Mouse (Mus musculus) left cerebral cortex, postnatal 14 days (tissue): ENCODE data around the gene Dnajc15. TPM values are rescaled to one million over a fixed set of nuclear protein-coding genes. Genes with fewer than 3 reads are reported as not detected.

ENCODE experiments used
- DNase-seq, 2 experiments: peaks; one replicate each; pipeline ENCODE4 v3.0.0; 2021 to 2022; ENCODE audit warnings: low spot score in 2 of 2, mixed read lengths in 1 of 2
- intact Hi-C: fragments of 180-260 bp; cut with DNase I; formaldehyde crosslinking; loops from one replicate; pipeline ENCODE4 v1.15.1; 2025
- total RNA-seq, 2 experiments: library from RNA; stranded (reverse); gene quantifications; 2 replicates each; pipeline ENCODE4 v1.2.3; 2021

Gene Dnajc15
- total RNA-seq, 2 experiments from 2014 or later = 52.2 to 62.3 TPM

DNA sequence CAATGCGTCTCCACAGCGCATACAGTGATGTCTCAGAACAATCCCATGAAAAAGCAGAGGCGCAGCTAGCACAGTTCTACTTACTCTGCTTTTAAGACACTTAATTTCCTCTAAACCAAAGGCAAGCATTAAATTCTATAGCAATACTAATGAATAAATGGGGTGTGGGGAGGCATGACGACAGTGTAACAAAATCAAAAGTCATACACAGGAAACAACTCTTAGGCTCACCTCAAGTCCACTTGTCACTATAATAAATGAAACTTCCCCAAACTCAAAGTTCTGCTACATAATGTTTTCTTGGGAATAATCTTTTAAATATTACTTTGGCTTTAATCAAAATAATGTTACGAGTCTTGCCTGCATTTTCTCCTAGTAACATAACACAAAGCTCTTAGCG, 10.4 kb downstream of the Dnajc15 start:
- intact Hi-C loops = no loop called here
- no peak for DNase-seq

DNA sequence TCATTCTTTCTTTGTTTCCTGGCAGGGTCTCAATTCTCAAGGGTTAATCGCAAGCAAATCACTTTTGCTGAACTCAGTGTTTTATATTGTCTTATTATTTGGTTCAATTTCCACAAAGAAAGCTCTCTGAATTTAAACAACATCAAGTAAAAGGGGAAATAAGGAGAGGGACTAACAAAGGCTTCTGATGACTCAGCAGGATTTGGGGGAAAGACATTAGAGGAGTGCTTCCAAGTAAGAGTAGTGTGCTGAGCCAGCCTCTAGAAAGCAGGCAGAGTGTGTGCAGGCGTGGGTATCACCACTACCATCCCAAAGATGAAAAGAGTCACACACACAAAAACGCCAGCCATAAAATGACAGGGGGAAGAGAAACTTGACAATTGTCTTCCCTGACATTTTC, 10.9 kb downstream of the Dnajc15 start:
- no peak for DNase-seq

DNA sequence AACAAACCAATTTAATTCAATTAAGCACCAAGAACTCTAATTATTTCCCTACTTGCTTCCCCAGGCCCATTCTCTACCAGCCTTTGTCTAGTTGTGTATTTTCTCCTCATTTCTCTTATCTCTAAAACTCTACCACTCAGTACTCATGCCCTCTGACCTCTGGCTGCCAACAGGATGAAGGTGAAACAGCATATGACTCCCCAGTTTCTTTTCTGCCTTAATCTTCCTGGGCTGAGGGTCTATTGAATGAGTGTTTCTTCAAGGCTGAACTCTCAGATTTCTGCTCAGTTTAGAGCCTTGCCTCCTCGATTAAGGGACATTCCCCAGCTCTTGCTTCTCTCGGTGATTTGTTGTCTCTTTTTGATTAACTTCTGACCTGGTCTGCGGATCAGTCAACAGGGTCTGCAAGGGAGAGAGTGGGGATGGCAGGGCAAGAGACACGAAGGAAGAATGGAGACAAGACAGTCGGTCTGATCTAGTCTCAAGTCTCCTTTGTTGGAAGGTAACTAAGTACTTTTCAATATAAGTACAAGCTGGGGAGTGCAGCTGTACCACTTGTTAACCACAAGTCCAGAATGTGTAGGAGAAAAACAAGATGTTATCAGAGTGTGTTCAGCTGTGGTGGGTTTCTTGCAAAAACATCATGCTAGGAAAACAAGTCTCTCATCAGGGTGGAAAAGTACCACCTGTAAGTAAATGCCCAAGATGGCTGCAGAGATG, 13.9 kb downstream of the Dnajc15 start:
- DNase-seq = no peak
- intact Hi-C loops = no loop called here

More for the DNA sequence above, 10.9 kb downstream of the Dnajc15 start:
- intact Hi-C loops = no loop called here

DNA sequence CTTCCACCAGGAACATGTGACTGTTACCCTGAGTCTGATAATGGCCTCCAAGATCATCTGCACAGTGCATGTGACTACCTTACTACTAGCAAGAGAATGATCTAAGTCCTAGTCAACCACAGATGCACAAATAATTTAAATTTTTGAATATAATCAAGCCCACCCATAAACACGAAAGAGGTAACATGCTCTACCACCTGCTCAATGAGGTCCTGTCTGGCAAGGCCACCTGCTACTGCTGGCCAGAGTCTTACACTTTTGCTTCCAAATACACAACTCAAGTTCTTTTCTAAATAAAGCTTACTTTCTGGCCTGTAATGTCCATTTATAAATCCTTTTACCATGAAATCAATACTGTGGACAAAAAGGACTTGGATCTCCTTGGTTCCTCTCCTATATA, 15.0 kb downstream of the Dnajc15 start:
- intact Hi-C loops = no loop called here
- DNase-seq = no peak

DNA sequence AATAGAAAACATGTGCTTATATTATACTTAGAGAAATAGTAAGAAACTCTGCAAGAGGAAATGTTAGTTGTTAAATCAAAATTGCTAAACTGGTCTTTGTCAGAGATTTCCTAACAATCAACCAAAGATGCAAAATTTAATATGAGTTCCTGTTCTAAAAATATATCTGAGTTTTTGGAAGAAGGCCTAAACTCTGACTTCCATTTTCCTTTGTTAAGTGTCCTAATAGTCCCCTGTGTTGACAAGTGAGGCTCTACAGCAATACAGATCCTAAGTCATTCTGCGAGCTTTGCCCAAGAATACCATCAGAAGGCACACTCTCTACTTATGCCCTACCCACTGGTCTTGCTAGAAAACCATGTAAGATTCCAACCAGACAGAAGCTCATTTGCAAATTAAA, 21.0 kb downstream of the Dnajc15 start:
- DNase-seq = no peak
- intact Hi-C loops = no loop called here

DNA sequence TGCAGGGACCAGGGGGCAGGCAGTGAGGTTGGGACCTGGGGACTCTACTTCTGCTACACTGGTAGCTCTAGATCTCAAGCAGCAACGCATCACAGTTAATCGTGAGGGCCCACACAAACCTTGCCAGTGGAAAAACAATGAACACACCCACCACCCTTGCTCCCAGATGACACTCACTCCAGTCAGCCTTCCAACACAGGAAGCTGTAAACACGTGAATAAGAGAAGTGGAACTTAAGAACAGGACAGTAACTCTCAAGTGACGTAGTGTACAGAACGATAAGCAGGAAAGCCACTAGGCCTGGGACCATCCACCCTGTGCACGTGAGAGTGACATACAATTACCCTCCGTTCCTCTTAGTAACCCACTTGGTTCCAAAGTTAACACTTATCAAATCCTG, 25.1 kb downstream of the Dnajc15 start:
- intact Hi-C loops = no loop called here
- DNase-seq = no peak

DNA sequence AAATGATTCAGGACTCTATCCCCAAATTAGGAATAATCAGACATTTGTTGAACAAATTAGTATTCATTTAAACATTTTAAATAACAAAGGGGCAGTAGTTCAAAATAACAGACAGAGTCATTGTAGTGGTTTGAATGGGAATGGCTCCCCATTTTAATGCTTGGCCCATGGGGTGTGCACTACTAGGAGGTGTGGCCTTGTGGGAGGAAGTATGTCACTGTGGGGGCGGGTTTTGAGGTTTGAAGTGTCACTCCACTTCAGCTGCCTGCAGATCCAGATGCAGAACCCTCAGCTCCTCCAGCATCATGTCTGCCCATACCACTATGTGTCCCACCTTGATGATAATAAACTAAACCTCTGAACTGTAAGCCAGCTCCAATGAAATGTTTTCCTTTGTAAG, 26.6 kb downstream of the Dnajc15 start:
- no peak for DNase-seq
- intact Hi-C loops = no loop called here

DNA sequence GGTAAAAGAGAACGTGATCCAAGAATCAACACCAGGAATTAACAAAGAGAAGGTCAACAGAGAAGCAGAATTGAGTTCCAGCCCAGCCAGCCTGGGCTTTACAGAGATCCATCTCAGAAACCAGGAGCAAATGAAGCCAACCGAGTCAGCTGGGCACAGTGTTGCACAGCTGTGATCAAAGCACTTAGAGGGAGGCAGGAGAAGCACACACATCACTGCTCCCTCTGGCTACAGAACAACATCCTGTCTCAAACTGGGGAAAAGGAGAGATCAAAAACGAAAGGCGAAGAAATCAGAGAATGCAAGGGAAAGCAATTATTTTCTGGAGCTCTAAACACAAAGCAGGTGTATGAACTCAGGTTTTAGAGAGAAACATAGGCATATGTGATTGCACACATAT, 28.7 kb downstream of the Dnajc15 start:
- intact Hi-C loops = no loop called here
- DNase-seq = no peak

DNA sequence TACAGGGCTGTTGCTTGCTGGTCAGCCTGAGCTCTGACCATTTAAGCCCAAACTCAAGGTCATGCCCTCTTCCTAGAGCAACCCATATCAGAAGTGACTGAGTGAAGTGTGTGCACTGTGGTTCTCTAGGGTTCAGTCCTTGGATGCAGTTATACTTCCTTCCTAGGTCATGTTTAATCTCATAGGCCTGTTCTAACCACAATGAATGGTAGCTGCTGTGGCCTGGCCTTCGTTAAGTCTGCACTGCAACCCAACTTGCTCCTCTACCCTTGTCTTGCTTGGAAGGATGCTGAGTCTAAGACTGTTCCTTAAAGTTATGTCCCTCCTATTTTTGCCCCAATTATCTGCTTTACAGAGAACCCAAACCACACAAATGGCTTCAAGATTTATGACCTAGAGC, 29.4 kb downstream of the Dnajc15 start:
- DNase-seq = no peak
- intact Hi-C loops = no loop called here

DNA sequence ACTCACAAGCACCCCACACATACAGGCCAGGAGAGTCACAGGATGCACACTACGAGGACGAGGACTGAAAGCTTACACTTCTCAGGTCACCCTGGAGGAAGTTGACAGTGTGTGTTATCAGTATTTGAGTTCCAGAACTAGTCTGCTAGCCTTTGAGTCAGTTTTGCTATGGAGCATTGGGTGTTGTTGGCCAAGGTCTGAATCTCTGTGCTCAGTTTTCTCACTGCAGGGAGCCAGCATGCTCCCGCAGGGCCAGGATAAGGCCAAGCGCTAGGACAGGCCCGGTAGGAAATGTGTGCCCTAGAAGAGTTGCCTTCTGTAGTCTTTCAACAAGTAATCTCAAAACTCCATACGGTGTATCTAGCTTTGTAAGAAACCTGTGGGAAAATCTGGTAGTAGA, 34.4 kb downstream of the Dnajc15 start:
- DNase-seq = no peak
- intact Hi-C loops = loop anchor here (5.0 kb wide), 1 partner anchor 698 kb away; no protein-coding TSS in a partner anchor

DNA sequence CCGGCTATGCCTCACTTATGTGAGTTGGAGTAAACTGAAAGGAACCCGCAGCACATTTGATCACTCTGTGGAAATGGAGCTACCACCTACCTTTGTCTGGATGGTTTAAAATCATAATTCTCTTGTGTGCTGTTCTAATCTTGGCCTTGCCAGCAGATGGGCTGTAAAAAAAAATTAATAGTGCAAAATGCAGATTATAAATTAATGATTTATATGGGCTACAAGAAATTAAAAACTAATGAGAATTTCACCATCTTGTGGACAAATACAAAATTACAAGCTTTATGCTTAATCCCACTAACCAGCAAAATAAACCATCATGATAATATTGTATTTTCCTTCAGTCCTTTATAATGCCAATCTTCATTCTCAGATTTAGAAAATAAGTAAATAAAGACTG, 34.8 kb downstream of the Dnajc15 start:
- DNase-seq = no peak
- intact Hi-C loops = loop anchor here (5.0 kb wide), 1 partner anchor 698 kb away; no protein-coding TSS in a partner anchor

DNA sequence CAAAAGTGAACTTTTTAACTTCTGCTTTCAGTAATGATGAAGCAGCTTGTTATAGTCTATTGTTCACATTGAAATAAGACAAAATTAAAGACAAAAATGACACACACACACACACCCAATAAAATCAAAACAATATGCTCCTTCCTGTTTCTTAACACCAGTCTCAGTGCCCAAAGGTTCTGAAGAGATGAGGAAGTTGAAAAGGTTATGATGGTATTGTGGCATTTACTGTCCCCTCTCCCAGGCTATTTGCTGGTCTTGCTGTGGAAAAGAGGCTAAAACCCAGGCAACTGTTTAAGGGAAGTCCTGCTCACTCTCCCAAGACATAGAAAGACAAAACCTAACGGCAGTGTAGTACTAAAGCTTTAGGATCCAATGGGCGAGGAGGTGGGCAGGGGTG, 38.1 kb downstream of the Dnajc15 start:
- DNase-seq = no peak
- intact Hi-C loops = no loop called here

DNA sequence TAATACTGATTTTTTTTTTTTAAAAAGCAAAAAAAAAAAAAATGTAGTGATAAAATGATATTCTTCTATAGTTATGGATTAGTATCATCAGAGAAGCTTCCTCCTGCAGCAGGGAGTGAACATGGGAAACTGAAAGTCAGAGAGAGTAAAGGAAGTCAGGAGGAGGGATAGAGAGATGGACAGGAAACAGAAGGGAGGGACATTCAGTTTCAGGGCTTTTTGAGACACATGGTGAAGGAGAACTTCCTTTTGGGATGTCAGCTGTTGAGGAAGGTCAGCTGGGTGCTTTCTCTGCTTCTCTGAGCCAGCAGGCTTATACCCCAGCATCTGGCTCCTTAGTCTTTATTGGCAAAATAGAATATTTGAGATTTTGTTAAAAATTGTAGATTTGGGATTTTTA, 42.6 kb downstream of the Dnajc15 start:
- intact Hi-C loops = no loop called here
- no peak for DNase-seq

DNA sequence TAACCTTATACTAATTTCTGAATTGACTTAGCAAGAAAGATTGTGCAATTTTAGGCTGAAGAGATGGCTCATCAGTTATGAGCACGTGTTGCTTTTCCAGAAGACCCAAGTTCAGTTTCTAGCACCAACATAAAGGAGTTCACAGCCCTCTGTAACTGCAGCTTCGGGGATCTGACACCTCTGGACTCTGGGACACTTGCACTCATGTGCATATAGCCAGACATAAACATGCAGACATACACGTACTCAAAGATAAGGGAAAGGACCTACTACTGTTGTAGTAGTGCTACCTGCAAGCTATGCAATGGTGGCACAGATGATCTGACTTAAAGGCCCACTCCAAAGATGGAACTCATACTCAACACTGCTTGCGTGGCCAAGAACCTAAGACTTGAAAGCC, 43.0 kb downstream of the Dnajc15 start:
- no peak for DNase-seq
- intact Hi-C loops = no loop called here

DNA sequence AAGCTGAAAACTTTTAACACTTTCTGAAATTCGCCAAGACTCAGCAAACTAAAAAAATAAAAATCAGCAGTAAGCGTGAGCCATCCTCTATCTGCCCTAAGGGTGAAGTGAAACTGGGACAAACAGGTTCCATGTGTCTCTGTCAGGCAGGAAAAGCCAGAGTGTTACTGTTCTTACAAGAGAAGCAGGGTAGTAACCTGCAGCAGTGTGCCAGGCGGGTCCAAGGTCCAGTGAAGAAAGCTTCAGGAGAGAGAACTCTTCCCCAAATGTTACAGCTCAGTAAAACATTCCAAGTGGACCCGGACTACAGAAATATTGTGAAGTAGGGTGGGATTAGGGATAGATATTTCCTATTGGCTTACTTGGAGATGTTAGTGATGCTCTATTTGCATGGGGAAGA, 45.3 kb downstream of the Dnajc15 start:
- no peak for DNase-seq
- intact Hi-C loops = no loop called here

DNA sequence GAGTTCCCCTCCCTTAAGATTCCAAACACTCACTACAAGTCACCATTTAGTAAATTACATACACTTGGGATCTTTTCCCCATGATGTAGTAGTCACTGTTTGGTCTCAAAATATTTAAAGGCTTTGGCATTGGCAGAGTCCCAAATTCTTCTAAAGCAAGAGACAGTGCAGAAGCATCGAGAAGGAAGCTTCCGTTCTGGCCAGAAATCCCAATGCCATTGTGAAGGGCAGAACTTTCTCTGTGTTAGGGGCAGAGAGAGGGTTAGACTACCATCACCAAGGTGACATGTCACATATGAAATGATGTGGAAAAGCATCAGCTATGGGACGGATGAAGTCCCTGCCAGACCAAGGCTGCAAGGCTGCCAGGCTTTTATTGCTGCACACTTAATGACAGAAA, 49.0 kb downstream of the Dnajc15 start:
- DNase-seq = no peak
- intact Hi-C loops = no loop called here

DNA sequence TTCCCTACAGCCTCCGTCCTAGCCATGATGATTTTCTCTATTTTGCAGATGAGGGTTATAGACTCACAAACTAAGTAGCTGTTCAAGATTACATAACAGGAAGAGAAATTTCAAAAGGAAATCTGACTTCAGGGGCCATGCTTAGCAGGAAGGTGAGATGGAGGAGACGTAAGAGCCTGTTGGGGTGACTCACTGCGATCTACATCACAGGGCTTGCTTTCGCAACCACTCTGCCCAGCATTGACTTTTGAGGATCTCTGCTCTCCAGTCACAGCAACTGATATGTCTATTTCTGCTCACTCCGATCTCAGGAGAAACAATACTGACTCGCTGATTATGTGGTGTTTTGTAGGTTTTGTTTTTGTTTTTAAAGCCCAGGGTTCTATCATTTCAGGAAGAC, 49.8 kb downstream of the Dnajc15 start:
- no peak for DNase-seq
- intact Hi-C loops = no loop called here

DNA sequence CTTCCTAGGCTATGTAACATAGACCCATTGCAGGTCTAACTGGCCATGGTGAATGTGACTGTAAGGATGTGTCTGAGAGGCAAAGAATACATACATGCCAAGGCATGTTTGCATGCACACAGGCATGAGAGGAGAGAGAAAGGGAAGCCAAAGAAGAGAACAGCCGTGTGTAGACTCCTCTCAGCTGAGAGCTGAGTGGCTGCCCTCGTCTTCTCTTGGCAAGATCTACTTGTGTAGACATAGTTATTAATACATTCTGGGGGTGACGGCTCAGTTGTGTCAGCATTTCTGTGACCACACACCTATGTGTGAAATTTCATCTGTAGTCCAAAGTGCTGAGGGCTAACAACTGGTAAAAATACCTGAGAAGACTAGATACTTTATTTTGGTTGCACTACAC, 55.1 kb downstream of the Dnajc15 start:
- intact Hi-C loops = no loop called here
- no peak for DNase-seq

DNA sequence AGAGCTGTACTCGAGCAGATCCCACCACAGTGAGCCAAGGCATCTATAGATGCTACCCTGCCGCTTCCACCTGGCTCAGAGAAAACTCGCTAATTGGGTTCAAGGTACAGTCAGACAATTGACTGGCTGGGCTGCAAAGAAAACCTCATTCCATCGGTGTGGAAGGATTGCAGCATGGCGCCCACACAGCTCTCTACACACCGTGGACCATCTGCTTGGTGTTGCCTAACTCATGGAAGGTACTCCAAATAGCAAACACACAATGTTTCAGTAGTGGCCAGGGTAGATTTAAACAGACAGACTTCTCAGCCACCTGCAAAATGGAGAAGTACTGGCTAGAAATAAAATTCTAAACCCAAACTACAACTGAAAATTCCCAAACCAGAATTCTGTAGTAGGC, 57.4 kb downstream of the Dnajc15 start:
- intact Hi-C loops = no loop called here
- no peak for DNase-seq

DNA sequence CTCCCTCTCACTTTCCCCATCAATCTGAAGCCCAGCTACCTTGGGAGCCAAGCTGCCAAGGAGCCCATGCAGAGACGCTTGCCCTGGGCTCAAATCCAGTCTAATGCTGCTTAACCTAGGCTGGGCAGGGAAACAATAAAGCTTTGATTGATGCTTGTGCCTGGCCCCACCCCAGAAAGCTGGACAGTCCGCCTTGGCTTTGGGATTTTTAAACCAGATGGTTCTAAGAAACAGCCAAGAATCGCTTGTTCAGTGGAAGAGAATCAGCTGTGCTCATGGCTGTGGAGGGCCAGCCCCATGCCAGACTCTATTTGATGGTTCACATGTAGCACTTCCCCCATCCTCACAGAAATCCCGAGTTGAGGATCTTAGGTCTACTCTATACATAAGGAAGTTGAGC, 60.0 kb downstream of the Dnajc15 start:
- DNase-seq = no peak
- intact Hi-C loops = no loop called here

DNA sequence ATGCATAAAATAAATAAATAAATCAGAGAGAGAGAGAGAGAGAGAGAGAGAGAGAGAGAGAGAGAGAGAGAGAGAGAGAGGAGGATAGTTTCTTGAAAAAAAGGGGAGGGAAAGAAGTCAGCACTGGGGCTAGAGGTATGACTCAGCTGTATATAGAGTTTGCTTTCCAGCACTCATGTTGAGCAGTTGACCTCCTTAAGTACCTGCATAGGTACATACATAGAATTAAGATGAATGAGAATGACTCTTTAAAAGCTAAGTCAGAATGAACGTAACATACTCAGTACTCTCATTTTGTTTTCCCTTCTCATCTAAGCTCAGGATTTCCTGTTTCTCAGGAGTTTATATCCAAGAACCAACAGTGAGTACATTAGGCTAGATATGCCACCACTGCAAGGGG, 62.0 kb downstream of the Dnajc15 start:
- intact Hi-C loops = no loop called here
- DNase-seq = no peak

DNA sequence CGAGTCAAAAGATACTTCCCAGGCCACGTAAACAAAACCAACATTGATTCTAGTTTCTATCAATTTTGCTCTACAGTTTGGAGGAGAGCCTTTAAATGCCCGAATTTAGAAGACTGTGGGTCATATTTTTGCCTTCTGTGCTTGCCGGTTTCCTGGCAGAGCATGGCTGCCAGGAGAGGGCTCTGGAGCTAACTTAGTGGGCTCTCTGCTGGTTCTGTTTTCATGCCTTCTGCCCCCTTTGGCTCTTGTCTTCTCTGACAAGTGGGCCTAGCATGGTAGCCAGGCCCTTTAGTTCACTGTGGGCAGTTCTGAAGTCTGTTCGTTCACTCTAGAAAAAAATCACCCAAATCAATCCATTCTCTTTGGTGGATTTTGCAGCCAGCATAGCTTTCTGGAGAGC, 63.5 kb downstream of the Dnajc15 start:
- no peak for DNase-seq
- intact Hi-C loops = no loop called here
